Mouse (Mus musculus): ENCODE measurements around the gene Pawr. TPM values are rescaled to one million over a fixed set of nuclear protein-coding genes. Genes with fewer than 3 reads are reported as not detected.

The Pawr gene
- 10.5 and 11.0 TPM in 2 replicates for polyA plus RNA-seq (2016; fragmentation: Nextera tagmentation; extraction: Ambion mirVana)

- 1% methylated on average over 64 of the region's 85 CpGs for WGBS
- peaks cover 28% of the 10 kb centered on the region; the same call in 1 of the 2 replicates for H3K4me1 ChIP-seq (replicated peaks)
- H3K9me3 ChIP-seq: no peaks in the 10 kb centered on the region
- H3K36me3 ChIP-seq: peaks cover 7% of the 10 kb centered on the region; the same call in 1 of the 2 replicates
- peak within 1 kb of the TSS; percentile 94 for H3K27ac ChIP-seq
- peak within 1 kb of the TSS; percentile 88 for H3K4me3 ChIP-seq
- DNase-seq (ENCODE audit: low spot score): peak; percentile 90
- peaks cover 20% of the 10 kb centered on the region for H3K27me3 ChIP-seq (ENCODE audit: insufficient read depth, poor library complexity, severe bottlenecking)
Measured at GRCm38 (mm10) chr10:108331784-108332561, at the start of gene Pawr. Pawr (plus strand) TSS chr10:108332121.

DNA sequence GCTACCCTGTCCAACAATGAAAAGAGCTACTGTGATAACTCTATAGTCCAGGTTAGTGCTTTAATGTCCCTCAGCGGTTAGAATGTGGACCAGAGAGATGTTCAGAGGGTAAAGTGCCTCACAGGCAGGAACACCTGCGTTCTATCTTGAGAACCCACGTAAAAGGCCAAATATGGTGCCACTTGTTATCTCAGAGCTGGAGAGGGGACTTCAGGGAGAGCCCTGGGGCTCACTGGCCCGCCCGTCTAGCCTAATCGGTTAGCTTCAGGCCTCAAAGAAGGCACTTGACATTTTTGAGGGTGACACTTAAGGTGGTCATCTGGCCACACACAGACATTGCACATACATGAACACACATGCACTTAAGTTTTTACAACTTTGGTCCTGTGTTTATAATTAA, 49.6 kb upstream of the Pawr start:
- Histone ChIP-seq H3K9me3 (no peaks in the 10 kb centered on the region), H3K27me3 (ENCODE audit: insufficient read depth, poor library complexity, severe bottlenecking) (no peaks in the 10 kb centered on the region), H3K36me3 (peaks cover 32% of the 10 kb centered on the region), H3K27ac (no peak overlapping the region), H3K4me3 (no peak overlapping the region), H3K4me1 (replicated peaks) (no peaks in the 10 kb centered on the region)
- WGBS: 93% methylated on average over 6 of the region's 6 CpGs
- no peak for DNase-seq (ENCODE audit: low spot score)

DNA sequence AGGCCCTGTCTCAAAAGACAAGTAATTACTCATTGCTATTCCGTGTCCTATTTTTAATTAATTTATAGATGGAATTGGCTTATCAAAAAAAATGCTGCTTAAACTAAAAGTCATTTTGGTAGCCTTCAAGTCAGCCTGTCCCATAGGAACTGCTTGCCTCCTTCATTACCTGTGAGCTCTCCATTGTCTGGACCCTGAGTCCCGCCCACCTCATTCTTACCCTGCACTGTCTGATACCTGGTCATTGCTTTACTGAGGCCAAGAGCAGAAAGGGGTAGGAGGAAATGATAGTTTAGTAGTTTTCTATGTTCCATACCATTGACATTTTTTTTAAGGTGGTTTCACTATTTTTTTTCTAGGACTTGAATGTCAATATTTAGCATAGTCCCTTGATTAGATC, 48.5 kb upstream of the Pawr start:
- Histone ChIP-seq H3K36me3 (peaks cover 24% of the 10 kb centered on the region), H3K27me3 (ENCODE audit: insufficient read depth, poor library complexity, severe bottlenecking) (no peaks in the 10 kb centered on the region), H3K4me3 (no peak overlapping the region), H3K4me1 (replicated peaks) (no peaks in the 10 kb centered on the region), H3K9me3 (no peaks in the 10 kb centered on the region), H3K27ac (no peak overlapping the region)
- WGBS: 91% methylated on average over 2 of the region's 2 CpGs
- DNase-seq (ENCODE audit: low spot score): no peak

GRCm38 (mm10) chr10:108283837-108284236, 48.1 kb upstream of the Pawr start:
- Histone ChIP-seq H3K4me3 (no peak overlapping the region), H3K36me3 (peaks cover 24% of the 10 kb centered on the region), H3K27me3 (ENCODE audit: insufficient read depth, poor library complexity, severe bottlenecking) (no peaks in the 10 kb centered on the region), H3K4me1 (replicated peaks) (no peaks in the 10 kb centered on the region), H3K27ac (no peak overlapping the region), H3K9me3 (no peaks in the 10 kb centered on the region)
- WGBS: 95% methylated on average over 4 of the region's 4 CpGs
- DNase-seq (ENCODE audit: low spot score): no peak

GRCm38 (mm10) chr10:108284445-108284844, 47.5 kb upstream of the Pawr start:
- H3K27me3 ChIP-seq (ENCODE audit: insufficient read depth, poor library complexity, severe bottlenecking): no peaks in the 10 kb centered on the region
- 92% methylated on average over 4 of the region's 4 CpGs for WGBS
- no peaks in the 10 kb centered on the region for H3K9me3 ChIP-seq
- H3K36me3 ChIP-seq: peaks cover 24% of the 10 kb centered on the region
- H3K27ac ChIP-seq: no peak overlapping the region
- DNase-seq (ENCODE audit: low spot score): no peak
- H3K4me3 ChIP-seq: no peak overlapping the region
- no peaks in the 10 kb centered on the region for H3K4me1 ChIP-seq (replicated peaks)

DNA sequence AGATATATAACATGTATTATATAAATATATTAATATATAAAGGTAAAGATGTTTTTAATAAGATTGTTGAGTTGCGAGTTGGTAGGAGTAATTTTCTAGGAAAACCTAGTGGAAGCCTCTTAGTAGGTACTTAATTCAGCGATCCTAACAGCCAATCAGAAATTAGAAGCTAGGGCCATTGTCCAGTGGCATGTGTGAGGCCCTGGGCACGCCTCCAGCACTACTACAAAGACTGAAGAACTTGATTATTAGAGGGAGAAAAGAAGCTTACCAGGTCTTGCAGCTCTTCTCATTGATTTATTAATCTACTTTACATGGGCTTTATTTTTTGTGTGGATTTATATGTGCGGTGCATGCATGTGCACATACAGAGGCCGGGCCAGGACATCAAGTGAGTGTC, 46.9 kb upstream of the Pawr start:
- peaks cover 19% of the 10 kb centered on the region for H3K36me3 ChIP-seq
- H3K27ac ChIP-seq: no peak overlapping the region
- H3K4me1 ChIP-seq (replicated peaks): no peaks in the 10 kb centered on the region
- H3K4me3 ChIP-seq: no peak overlapping the region
- H3K27me3 ChIP-seq (ENCODE audit: insufficient read depth, poor library complexity, severe bottlenecking): no peaks in the 10 kb centered on the region
- WGBS: 89% methylated on average over 5 of the region's 5 CpGs
- DNase-seq (ENCODE audit: low spot score): no peak
- no peaks in the 10 kb centered on the region for H3K9me3 ChIP-seq

DNA sequence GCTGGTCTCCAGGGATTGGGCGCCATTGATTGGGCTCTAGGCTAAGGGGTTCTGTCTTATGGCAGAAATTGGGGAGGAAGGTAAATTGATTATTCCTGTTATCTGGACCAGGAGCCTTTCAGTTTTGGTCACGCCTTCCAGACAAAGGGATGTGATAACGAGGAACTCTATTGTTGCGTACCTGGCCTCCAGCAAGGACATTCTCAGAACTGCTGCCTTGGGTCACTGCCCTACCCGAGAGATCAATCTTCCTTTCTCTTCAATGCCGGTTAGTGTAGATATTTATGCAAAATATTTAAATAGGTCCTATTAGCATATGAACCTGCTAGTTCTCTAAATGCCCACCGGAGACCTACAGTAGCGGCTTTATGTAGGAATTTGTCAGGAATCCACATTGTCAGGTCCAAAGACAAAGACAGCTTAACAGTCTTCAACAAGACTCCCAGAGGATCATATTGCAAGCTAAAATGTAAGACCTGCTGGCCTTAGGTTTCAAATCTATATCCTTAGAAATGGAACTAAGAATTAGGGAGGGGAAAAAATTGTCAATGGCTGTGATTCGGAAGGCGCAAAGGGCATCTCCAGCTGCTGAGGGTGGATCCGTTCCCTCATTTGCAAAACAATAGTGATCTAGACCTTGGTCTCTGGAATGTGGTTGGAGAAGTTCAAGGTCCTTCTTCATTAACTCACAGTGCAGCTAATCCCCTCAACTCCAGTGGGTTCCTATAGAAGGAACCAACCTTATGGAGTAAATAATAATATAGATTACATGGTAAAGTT, 45.1 kb upstream of the Pawr start:
- Histone ChIP-seq H3K9me3 (no peaks in the 10 kb centered on the region), H3K4me1 (replicated peaks) (no peaks in the 10 kb centered on the region), H3K27ac (no peak overlapping the region), H3K4me3 (no peak overlapping the region), H3K27me3 (ENCODE audit: insufficient read depth, poor library complexity, severe bottlenecking) (no peaks in the 10 kb centered on the region), H3K36me3 (peaks cover 10% of the 10 kb centered on the region)
- DNase-seq (ENCODE audit: low spot score): no peak
- 72% methylated on average over 11 of the region's 11 CpGs for WGBS

DNA sequence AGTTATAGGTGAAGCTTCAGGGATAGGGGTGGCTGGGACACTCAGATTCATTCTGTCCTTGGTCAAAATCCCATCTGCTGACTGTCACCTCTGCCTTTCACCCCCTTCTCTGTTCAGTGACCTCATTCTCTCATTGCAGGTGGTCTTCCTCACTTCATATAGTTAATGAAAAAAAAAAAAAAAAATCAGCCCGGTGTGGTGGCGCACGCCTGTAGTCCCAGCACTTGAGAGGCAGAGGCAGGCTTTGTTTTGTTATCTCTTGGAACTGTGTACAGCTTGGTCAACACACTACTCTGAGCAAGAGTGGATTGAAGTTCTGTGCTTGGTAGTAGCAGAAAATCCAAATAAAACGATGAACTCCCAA, 44.5 kb upstream of the Pawr start:
- no peak for DNase-seq (ENCODE audit: low spot score)
- Histone ChIP-seq H3K9me3 (no peaks in the 10 kb centered on the region), H3K27ac (no peak overlapping the region), H3K36me3 (peaks cover 4% of the 10 kb centered on the region), H3K4me1 (replicated peaks) (no peaks in the 10 kb centered on the region), H3K4me3 (no peak overlapping the region), H3K27me3 (ENCODE audit: insufficient read depth, poor library complexity, severe bottlenecking) (no peaks in the 10 kb centered on the region)
- 83% methylated on average over 4 of the region's 4 CpGs for WGBS

DNA sequence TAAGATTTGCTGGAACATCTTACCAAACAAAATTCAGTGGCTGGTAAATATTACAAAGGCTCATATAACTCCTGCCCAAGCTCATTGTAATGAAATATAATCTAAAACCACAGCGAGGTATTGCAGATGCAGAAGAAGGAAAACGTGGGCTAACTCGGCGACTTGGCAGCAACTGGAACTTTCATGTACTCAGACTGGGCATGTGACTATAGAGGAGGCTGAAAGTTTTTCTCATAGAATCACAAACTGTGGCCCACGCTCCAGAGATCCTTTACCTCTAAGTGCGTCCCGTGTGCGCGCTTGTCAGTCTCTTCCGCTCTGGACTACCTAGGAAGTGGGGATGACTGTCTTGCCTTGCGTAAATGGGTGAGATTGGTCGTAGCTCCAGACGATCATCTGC, 41.9 kb upstream of the Pawr start:
- no peaks in the 10 kb centered on the region for H3K9me3 ChIP-seq
- H3K27ac ChIP-seq: no peak overlapping the region
- H3K36me3 ChIP-seq: no peaks in the 10 kb centered on the region
- no peaks in the 10 kb centered on the region for H3K27me3 ChIP-seq (ENCODE audit: insufficient read depth, poor library complexity, severe bottlenecking)
- no peaks in the 10 kb centered on the region for H3K4me1 ChIP-seq (replicated peaks)
- no peak for DNase-seq (ENCODE audit: low spot score)
- WGBS: 94% methylated on average over 13 of the region's 13 CpGs
- H3K4me3 ChIP-seq: no peak overlapping the region

DNA sequence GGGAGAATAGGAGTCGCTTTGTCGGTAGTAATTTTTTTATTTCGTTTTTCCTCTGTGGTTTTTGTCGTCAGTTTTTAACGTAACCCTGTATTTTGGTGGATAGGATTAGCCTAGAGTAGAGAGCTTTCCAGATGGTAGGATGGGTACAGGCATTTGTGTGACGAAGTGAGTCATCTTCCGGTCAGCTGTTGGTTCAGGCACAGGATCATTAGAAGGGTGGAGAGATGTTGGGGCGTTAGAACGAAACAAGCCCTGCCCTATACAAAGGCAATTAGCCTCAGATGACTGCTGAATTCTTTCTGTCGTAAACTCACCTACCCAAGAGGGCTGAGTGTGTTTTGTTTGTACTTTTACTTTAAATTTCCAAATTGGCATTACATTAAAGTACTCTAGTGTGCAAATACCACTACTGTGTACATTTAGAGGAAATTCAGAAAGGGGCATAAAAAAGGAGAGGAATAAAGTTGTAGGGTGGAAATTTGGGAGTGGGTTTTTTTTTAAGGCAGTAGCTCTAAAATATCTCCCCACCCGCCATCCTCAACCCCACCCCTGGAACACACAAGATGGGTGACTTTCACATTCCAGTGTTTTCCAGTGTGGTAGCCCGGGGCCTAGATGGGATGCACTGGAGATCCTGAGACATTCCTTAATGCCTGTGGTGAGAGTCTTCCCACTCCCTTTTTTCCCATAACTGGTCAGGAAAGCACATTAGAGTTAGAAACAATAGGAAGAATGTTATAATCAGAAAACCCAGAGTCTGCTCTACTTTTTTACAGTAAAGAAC, 40.0 kb upstream of the Pawr start:
- Histone ChIP-seq H3K9me3 (no peaks in the 10 kb centered on the region), H3K4me3 (no peak overlapping the region), H3K27ac (no peak overlapping the region), H3K27me3 (ENCODE audit: insufficient read depth, poor library complexity, severe bottlenecking) (no peaks in the 10 kb centered on the region), H3K4me1 (replicated peaks) (no peaks in the 10 kb centered on the region), H3K36me3 (no peaks in the 10 kb centered on the region)
- 90% methylated on average over 12 of the region's 12 CpGs for WGBS
- no peak for DNase-seq (ENCODE audit: low spot score)

GRCm38 (mm10) chr10:108292651-108293050, 39.3 kb upstream of the Pawr start:
- Histone ChIP-seq H3K9me3 (no peaks in the 10 kb centered on the region), H3K4me3 (no peak overlapping the region), H3K36me3 (no peaks in the 10 kb centered on the region), H3K4me1 (replicated peaks) (no peaks in the 10 kb centered on the region), H3K27me3 (ENCODE audit: insufficient read depth, poor library complexity, severe bottlenecking) (no peaks in the 10 kb centered on the region), H3K27ac (no peak overlapping the region)
- WGBS: 86% methylated on average over 4 of the region's 4 CpGs
- no peak for DNase-seq (ENCODE audit: low spot score)

DNA sequence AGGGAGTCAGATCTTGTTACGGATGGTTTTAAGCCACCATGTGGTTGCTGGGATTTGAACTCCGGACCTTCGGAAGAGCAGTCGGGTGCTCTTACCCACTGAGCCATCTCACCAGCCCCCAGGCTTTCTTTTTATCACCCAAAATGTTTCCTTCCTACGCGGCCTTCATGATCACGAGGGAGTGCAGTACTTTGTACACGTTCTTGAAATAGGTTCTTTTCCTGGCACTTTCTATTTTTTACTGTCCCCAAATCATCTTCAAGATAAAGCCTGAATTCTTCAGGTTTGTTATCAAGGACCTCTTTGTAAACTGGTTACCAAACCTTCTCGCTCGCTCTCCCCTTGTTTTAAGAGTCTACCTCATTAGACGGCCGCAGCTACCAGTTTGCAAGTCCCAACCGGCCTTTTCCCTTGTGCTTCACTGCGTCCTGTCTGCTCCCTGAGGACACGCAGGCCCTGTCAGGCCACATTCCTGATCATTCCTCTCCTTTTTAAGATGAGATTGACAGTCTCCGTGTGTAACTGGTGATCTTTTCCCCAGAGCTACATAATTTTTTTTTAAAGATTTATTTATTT, 38.2 kb upstream of the Pawr start:
- H3K4me3 ChIP-seq: no peak overlapping the region
- H3K9me3 ChIP-seq: no peaks in the 10 kb centered on the region
- H3K36me3 ChIP-seq: no peaks in the 10 kb centered on the region
- DNase-seq (ENCODE audit: low spot score): no peak
- no peak overlapping the region for H3K27ac ChIP-seq
- no peaks in the 10 kb centered on the region for H3K27me3 ChIP-seq (ENCODE audit: insufficient read depth, poor library complexity, severe bottlenecking)
- no peaks in the 10 kb centered on the region for H3K4me1 ChIP-seq (replicated peaks)
- whole genome bisulfite sequencing: 91% methylated on average over 16 of the region's 16 CpGs
